Mouse (Mus musculus) megakaryocyte, adult 5-6 weeks (primary cell): ENCODE results near the gene Adora2b. TPM values are rescaled to one million over a fixed set of nuclear protein-coding genes. Genes with fewer than 3 reads are reported as not detected.

ENCODE experiments used
- total RNA-seq, 2 experiments: library from RNA; stranded (forward) in 1 of 2; stranded (reverse) in 1 of 2; fragments of 153-499, 151-499 nt in 1 of 2; fragments of 221-1000, 200-1000 nt in 1 of 2; gene quantifications; 2 replicates each; pipeline versions ENCODE4 v1.2.3 to v1.2.4; 2015 to 2017

Gene Adora2b
- total RNA-seq, 2 experiments from 2014 or later = 16.7 to 23.1 TPM

Other genes with a start within 250 kb of the Adora2b start
- 10.0 and 10.2 TPM in 2 replicates for gene Zswim7, start 32.4 kb downstream of the Adora2b start, total RNA-seq (2015)
- 1.0 and 3.9 TPM in 2 replicates for gene Zswim7, start 32.4 kb downstream of the Adora2b start, total RNA-seq (2017)
- gene Ttc19, start 32.5 kb downstream of the Adora2b start, total RNA-seq (2015) = 7.4 and 10.8 TPM in 2 replicates
- 8.6 and 15.7 TPM in 2 replicates for gene Ttc19, start 32.5 kb downstream of the Adora2b start, total RNA-seq (2017)
- 5.7 and 9.2 TPM in 2 replicates for gene Pigl, start 209.5 kb downstream of the Adora2b start, total RNA-seq (2015)
- gene Pigl, start 209.5 kb downstream of the Adora2b start, total RNA-seq (2017) = 1.7 and 2.5 TPM in 2 replicates
- gene Ncor1, start 209.6 kb downstream of the Adora2b start, total RNA-seq (2015) = 275 and 280 TPM in 2 replicates
- gene Ncor1, start 209.6 kb downstream of the Adora2b start, total RNA-seq (2017) = 213 and 290 TPM in 2 replicates